Mouse (Mus musculus): ENCODE results near the gene Hspbp1.

Gene Hspbp1

DNA sequence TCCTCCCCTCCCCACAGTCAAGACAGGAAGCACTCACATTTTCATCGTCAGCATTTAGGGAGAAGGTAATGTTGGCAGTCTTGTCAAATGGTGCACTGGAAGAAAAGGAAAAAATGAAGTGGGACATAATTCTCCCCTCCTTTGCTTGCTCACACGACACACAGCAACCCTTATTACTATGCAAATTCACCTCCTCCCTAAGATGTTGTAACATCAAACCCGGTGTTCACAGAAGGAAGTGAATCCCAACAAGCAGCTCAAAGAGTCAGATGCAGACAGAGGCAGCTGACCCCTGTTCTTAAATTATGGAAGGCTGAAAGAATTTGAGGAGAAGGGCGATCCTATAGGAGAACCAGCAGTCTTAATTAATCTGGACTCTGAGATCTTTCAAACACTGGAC, 48.7 kb downstream of the Hspbp1 start:
- DNase-seq (ENCODE audit: low spot score in 2 of 2) = no peak

DNA sequence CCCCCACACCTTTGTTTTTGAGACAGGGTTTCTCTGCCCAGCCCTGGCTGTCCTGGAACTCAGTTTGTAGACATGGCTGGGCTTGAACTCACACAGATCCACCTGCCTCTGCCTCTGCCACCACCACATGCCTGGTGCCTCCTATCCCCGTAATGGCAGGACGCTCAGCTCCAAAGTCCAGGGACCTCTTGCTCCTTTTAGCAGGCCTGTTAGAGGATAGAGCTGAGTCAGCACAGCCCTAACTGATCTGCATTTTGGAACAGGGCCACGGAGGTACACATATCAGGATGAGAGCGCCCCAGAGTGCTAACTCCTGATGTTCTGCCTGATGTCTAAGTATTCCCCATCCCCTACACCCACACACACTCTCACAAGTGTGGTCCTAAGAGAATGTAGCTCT, 53.8 kb downstream of the Hspbp1 start, which contains the start of gene Tmem86b:
Gene Tmem86b (minus strand): TSS at position 392 of the 400 bp plus-strand sequence.
- DNase-seq (ENCODE audit: low spot score in 2 of 2) = peak in 1 of 2 experiments; percentile 33

DNA sequence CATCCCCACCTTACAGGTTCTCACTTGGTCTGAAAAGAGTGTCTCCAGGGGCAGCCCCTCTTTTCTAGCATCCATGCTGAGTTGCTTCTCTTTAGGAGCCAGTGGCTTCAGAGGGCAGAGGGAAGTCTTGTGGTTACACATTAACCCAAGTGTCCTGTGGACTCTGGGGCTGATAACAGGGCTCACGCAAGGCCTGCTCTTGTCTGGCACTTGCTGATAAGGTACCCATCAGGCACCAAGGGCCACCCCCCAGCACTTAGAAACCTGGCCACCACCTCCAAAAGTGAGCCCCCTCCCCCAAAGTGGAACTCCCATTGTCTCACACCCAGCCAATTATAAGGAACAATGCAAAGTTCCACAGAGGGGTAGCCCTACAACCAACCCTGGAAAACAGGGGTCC, 54.7 kb downstream of the Hspbp1 start:
- peak; percentile 35 to 45 for DNase-seq (ENCODE audit: low spot score in 2 of 2)

DNA sequence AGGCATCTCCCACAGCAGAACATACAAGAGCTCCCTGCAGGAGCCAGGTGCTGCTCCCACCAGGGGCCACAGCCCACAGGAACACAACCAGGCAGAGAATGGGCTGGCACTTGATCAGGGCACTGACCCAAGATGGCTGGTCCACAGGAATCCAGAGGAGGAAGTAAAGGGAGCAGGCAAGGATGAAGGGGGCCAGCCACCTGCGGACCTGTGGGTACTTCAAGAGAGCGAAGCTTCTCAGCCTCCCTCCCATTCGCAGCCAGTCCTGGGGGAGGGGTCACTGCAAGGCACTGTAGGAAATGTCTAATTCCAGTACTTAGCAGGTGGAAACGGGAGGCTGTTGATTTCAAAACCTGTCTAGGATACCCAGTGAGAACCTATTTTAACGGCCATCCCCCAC, 55.3 kb downstream of the Hspbp1 start:
- no peak for DNase-seq (ENCODE audit: low spot score in 2 of 2)

DNA sequence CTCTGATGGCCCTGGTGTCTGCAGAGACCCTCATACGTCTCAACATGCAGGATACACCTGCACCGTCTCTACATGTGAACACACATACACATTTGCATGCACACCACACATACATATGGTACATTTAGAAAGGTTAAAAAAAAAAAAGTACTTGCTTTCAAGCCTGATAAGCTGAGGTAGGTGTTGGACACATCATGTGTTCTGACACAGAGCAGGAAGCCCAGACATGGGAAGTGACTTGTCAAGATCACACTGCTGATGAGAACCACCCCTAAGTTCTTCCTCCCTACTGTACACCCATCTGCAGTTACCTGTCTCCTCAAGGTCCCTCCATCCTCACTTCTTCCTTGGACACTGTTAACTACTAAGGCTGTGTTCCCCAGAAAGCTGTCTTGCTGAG, 58.9 kb downstream of the Hspbp1 start:
- DNase-seq (ENCODE audit: low spot score in 2 of 2) = no peak

DNA sequence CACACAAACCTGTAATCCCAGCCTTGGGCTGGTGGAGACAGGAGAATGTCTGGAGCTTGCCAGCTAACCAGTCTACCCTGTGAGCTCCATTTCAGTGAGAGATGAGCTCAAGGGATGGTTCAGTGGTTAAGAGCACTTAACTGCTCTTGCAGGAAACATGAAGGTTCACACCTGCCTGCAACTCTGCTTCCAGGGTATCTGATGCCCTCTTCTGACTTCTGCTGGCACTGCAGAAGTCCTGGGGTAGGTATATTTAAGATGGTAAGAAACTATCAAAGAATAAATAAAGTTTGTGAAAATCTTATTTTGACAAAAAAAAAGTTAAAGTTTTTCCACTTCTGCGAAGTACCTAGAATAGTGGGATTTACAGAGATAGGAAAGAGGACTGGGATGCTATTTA, 60.5 kb downstream of the Hspbp1 start:
- DNase-seq (ENCODE audit: low spot score in 2 of 2) = no peak

DNA sequence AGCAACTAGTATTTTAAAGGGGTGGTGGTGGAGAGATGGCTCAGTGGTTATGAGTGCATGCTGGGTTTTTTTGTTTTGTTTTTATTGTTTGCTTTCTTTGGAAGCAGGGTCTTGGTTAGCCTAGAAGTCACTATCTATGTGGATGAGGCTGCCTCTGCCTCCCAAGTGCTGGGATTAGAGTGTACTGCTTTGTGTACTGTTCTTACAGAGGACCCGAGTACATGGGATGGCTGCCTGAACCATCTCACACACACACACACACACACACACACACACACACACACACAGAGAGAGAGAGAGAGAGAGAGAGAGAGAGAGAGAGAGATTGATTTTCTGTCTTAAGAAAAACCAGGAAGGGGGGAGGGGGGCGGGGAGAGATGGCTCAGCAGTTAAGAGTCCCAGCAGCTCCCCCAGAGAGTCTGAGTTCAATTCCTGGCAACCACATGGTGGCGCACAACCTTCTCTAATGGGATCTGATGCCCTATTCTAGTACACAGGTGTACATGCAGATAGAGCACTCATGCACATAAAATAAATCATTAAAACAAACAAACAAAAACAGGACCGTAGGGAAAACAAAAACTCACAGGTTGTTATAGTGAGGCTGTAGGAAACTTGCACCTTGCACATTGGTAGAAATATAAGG, 61.2 kb downstream of the Hspbp1 start:
- peak; percentile 48 to 64 for DNase-seq (ENCODE audit: low spot score in 2 of 2)

DNA sequence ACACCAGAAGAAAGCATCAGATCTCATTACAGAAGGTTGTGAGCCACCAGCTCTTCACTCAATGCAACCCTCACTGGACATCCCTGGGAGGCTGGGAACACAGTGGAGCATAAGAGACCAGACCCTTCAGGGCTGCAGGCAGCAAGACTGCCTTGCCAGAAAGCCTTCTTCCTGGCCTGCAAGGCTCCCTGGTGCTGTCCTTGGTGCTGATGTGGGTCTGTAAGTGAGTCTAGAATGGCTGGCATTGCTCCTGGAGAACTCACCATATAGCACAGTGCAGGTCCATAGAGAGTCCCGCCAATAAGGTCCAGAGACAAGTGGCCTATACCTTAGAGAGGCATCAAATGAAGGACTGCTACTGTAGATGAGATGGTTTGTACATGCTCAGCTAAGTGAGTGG, 64.9 kb downstream of the Hspbp1 start:
- peak in 1 of 2 experiments; percentile 36 for DNase-seq (ENCODE audit: low spot score in 2 of 2)

DNA sequence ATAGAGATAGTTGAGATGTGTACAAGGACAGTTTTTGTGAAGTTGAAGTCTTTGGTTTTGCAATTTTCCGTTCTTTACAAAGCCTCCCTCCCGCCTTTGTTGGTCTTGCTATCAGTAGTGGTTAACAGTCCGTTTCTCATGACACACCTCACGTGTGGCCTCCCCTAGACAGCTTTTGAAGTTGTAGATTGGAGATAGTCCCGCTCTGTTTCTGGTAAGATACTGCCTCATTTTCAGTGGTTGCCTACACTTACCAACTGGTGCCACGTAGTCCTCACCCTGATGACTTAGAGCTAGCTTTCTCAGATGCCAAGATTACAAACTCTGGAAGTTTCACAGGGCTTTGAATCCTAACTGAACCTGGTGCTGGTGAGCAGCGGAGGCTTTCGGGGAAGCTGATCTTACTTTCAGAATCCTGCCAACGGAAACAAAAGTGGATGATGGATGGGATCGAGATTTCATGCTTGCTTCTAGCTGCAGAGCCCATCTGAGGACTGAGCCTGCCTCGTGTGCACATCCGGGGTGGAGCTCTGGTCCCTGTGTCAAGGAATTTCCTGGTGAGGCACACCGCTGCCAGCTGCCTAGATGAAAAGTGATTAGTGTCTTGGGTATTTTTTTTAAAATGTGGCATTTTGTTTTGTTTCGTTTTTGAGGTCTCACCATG, 71.0 kb downstream of the Hspbp1 start:
- DNase-seq (ENCODE audit: low spot score in 2 of 2) = no peak

DNA sequence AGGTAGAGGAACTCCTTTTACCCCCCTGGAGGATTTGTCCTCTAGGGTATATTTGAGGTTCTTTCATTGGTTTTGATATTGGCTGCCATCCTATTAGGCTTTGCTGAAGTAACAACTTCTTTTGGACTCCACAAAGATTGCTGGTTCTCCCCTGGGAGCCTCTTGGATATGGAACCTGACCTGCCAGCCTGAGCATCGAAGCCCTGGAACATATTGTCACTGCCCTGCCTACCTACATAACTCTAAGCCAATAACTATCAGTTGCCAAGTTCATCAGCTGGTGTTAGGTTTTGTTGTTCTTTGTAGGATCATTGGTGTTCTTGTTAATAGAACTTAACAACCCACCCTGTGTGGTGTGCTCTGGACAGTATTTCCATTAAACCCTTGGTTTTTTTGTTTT, 71.9 kb downstream of the Hspbp1 start:
- DNase-seq (ENCODE audit: low spot score in 2 of 2) = no peak

DNA sequence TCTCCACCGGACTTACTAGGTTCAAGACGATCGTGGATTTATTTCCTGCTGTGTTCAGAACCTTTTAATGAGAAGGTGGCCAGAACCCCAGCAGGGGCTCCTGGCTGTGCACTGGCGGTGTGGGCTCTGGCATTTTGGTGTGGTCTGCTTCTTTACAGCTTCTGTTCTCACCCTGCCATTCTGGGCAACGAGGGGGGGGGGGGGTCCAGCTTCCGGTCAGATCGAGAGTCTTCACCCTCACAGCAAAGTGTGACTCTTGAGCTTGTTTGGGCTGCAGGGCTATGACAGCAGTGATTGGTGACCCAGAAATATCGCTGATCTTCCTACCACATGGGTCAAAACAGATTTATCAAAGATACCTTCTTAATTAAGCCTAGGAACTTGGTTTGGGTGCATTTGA, 72.5 kb downstream of the Hspbp1 start:
- DNase-seq (ENCODE audit: low spot score in 2 of 2) = no peak

DNA sequence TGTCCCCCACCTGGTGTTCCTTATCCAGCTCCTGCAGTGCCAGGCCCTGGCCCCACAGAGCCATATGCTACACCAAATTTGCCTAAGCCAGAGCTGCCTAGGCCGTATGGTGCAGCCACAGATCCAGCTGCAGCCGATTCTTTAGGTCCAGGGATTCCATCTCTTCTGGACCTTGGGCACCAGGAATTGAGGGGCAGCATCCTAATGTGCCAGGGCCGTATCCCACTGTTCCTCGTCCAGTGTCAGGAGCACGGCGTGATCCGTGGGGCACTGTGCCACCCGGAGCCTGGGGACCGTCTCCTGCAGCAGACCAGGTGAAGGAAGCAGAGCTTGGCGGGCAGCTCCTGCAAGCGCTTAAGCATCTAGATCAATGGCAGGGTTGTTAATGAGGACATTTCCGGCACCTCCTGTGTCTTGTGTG, 72.9 kb downstream of the Hspbp1 start:
- no peak for DNase-seq (ENCODE audit: low spot score in 2 of 2)

DNA sequence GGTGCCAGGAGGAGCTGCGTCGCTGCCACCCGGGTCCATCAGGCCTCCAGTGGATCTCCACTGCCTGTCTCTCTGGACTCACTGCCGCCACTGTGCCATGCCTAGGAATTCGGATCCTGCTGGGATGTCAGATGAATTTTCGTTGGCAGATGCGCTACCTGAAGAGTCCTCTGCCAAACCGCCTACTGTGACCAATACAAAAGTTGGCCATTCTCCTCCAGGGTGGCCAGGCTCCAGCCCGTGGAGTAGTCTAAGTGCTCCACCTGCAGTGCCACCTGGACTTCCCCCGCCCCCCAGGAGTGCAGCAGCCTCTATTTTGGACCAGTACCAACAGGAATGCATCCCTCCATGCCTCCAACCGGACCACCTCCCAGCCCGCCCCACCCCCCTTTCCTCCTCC, 73.4 kb downstream of the Hspbp1 start:
- no peak for DNase-seq (ENCODE audit: low spot score in 2 of 2)

Data from spleen, postnatal 14 days (tissue).